Mouse (Mus musculus) lung, postnatal 0 days (tissue): ENCODE results near the gene Atl3. TPM values are rescaled to one million over a fixed set of nuclear protein-coding genes. Genes with fewer than 3 reads are reported as not detected.
A peak's percentile ranks its signal among the peaks of the same experiment; 100 is the strongest.

Experiments used
- ATAC-seq: fragments of 200-750 bp; cut with Nextera tagmentation; 2 replicates; pipeline ENCODE4 v1.8.0; 2017; ENCODE audit warnings: moderate library complexity
- DNase-seq: peaks from one replicate; pipeline ENCODE4 v3.0.0-alpha.2; 2016; ENCODE audit warnings: low spot score
- H3K27ac ChIP-seq: fragments of 300-500 bp; sonication (generic); 2 replicates; pipeline ENCODE4 v1.5.1; 2014; ENCODE audit warnings: antibody characterized with exemption, mild to moderate bottlenecking, low read length, mixed read lengths
- H3K27me3 ChIP-seq: fragments of 300-500 bp; sonication (generic); replicated peaks from 2 replicates; pipeline ENCODE4 v1.6.1; 2014; ENCODE audit warnings: low read length, mixed read lengths; ENCODE audit not compliant: insufficient read depth
- H3K36me3 ChIP-seq: fragments of 300-500 bp; sonication (generic); 2 replicates; pipeline ENCODE4 v1.6.1; 2014; ENCODE audit warnings: low read length, mixed read lengths; ENCODE audit not compliant: insufficient read depth
- H3K4me1 ChIP-seq: fragments of 300-500 bp; sonication (generic); 2 replicates; pipeline ENCODE4 v1.6.1; 2014; ENCODE audit warnings: antibody characterized with exemption, low read depth, low read length, mixed read lengths; ENCODE audit not compliant: insufficient read depth
- H3K4me2 ChIP-seq: fragments of 300-500 bp; sonication (generic); replicated peaks from 2 replicates; pipeline ENCODE4 v1.6.1; 2014; ENCODE audit warnings: low read depth, mild to moderate bottlenecking, low read length, moderate library complexity, mixed read lengths
- H3K4me3 ChIP-seq: fragments of 300-500 bp; sonication (generic); 2 replicates; pipeline ENCODE4 v1.5.1; 2014; ENCODE audit warnings: low read depth, low read length
- H3K9ac ChIP-seq: fragments of 300-500 bp; sonication (generic); replicated peaks from 2 replicates; pipeline ENCODE4 v1.6.1; 2014; ENCODE audit warnings: low read depth, mild to moderate bottlenecking
- H3K9me3 ChIP-seq: fragments of 300-500 bp; sonication (generic); 2 replicates; pipeline ENCODE4 v1.6.1; 2016; ENCODE audit warnings: low read length, mixed read lengths
- CTCF ChIP-seq: IDR thresholded peaks from 2 replicates; pipeline ENCODE4 v1.5.1; 2016; ENCODE audit warnings: antibody characterized with exemption, mild to moderate bottlenecking
- EP300 ChIP-seq: IDR thresholded peaks from 2 replicates; pipeline ENCODE4 v1.6.1; 2016; ENCODE audit warnings: antibody characterized with exemption, mild to moderate bottlenecking, control low read depth
- WGBS: fragments of 180-500 bp; shearing (Covaris S2); extraction: QIAGEN DNeasy Blood & Tissue Kit; methylation state at CpG from one replicate; pipeline ENCODE4 v1.1.7; 2014; 5-methylcytosine and 5-hydroxymethylcytosine counted together
- polyA plus RNA-seq: library from polyadenylated mRNA; unstranded; fragments of >200 nt; fragmentation: Nextera tagmentation; extraction: Ambion mirVana; gene quantifications from 2 replicates; pipeline ENCODE4 v1.2.1, GENCODE M21; 2015

The Atl3 gene
- polyA plus RNA-seq, 1 experiment from 2014 or later: 20.0 TPM

DNA sequence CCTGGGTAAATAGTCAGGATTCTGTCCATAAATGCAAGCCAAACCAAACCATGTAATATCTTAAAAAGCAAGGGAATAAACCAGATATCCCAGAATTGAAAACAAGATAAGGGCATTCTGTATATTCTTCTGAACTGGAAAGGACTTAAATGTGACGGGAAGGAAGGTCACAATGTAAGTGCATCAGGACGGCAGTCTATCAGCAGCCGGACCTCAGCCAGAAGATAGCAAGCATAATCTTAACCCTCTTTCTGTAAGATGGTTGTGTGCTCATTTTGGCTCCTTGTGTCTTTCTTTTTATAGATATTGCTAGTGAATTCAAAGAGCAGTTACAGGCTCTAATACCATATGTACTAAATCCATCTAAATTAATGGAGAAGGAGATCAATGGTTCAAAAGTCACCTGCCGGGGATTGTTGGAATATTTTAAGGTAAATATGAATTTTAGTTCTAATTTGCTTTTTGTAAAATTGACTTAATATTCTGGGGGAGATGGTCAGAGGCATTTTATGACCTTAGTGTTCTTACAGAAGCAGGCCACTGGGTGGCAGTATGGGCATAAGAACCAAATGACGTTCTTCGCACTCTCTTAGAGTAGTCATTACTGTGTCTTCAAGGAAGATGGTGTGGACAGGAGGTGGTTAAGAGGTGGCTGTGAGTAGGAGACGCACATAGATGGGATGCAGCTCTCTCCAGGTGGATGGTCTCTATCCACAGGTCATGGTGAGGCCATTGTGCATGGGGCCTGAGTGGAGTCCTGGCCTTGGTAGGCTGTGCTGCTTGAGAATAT lies 35.0 kb downstream of the Atl3 start:
- Histone ChIP-seq H3K9ac (no peak overlapping the region), H3K4me1 (no peaks in the 10 kb centered on the region), H3K27me3 (no peaks in the 10 kb centered on the region), H3K27ac (no peak overlapping the region), H3K4me3 (no peak overlapping the region), H3K4me2 (no peak overlapping the region), H3K36me3 (peaks cover 39% of the 10 kb centered on the region), H3K9me3 (no peaks in the 10 kb centered on the region)
- peak; percentile 74 for DNase-seq
- TF ChIP-seq CTCF: peak; percentile 86
- no peak for TF ChIP-seq EP300
- 51% methylated on average over 7 of the region's 7 CpGs for WGBS
- 0 out of 2 replicates have a peak, but pooled peaks have one; percentile 28 for ATAC-seq

DNA sequence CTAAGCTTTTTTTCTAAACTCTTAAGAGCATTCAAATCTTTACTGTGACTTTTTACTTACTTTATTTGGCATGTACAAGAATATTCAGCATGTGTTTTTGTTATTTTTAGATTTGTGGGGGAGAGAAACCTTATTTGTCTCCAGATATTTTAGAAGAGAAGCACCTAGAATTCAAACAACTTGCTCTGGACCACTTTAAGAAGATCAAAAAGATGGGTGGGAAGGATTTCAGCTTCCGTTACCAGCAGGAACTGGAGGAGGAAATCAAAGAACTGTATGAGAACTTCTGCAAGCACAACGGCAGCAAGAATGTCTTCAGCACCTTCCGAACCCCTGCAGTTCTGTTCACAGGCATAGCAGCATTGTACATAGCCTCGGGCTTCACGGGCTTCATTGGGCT lies 38.1 kb downstream of the Atl3 start:
- Histone ChIP-seq H3K4me3 (no peak overlapping the region), H3K27ac (no peak overlapping the region), H3K9ac (no peak overlapping the region), H3K9me3 (no peaks in the 10 kb centered on the region), H3K27me3 (no peaks in the 10 kb centered on the region), H3K36me3 (peaks cover 36% of the 10 kb centered on the region), H3K4me1 (no peaks in the 10 kb centered on the region), H3K4me2 (no peak overlapping the region)
- whole genome bisulfite sequencing: 90% methylated on average over 5 of the region's 5 CpGs
- TF ChIP-seq CTCF (no peak), EP300 (no peak)
- no peak for DNase-seq
- no peak for ATAC-seq

DNA sequence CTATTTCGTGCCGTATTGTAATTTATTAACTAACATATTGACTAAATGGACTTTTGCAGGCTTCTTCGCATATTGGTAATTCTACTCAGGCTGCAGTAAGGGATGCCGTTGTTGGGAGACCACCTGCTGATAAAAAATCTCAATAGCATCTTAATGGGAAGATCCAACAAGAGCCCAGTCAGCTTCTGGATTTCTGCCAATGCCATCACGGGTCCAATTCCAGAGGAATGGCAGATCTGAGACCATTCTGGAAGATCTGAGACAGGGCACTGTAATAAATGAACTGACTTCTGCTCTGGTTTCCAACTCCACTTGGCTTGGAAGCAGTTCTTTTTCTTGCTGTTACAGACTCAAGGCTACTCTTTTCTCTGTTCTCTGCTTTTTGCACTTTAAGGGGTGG lies 40.1 kb downstream of the Atl3 start:
- H3K27ac ChIP-seq: no peak overlapping the region
- ATAC-seq (no peak), DNase-seq (no peak)
- no peaks in the 10 kb centered on the region for H3K4me1 ChIP-seq
- no peak overlapping the region for H3K4me2 ChIP-seq
- H3K36me3 ChIP-seq: peaks cover 34% of the 10 kb centered on the region
- no peak overlapping the region for H3K4me3 ChIP-seq
- no peak overlapping the region for H3K9ac ChIP-seq
- H3K27me3 ChIP-seq: no peaks in the 10 kb centered on the region
- no peaks in the 10 kb centered on the region for H3K9me3 ChIP-seq
- WGBS: 77% methylated on average over 5 of the region's 5 CpGs
- TF ChIP-seq EP300 (no peak), CTCF (no peak)

DNA sequence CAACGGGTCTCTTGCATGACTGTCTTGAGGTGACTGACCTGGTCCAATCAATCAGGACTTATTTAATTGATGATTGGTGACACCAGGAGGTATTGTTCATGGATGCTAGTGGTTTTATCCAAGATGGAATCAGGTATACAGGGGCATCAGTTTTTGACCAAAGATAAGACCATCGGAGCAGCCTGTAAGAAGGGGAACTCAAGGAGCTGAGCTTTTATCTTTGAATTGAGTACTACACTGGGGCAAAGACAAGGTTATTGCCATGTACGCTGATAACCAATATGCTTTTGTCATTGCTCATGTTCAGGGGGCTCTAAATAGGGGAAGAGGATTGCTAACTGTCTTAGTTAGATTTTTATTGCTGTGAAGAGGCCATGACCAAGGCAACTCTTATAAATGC lies 55.1 kb downstream of the Atl3 start:
- Histone ChIP-seq H3K4me1 (peaks cover 4% of the 10 kb centered on the region; the same call in 1 of the 2 replicates), H3K27ac (no peak overlapping the region), H3K4me3 (no peak overlapping the region), H3K9ac (no peak overlapping the region), H3K9me3 (no peaks in the 10 kb centered on the region), H3K36me3 (no peaks in the 10 kb centered on the region), H3K4me2 (no peak overlapping the region), H3K27me3 (no peaks in the 10 kb centered on the region)
- ATAC-seq (no peak), DNase-seq (no peak)
- TF ChIP-seq EP300 (no peak), CTCF (no peak)
- WGBS: 92% methylated on average over 3 of the region's 3 CpGs

DNA sequence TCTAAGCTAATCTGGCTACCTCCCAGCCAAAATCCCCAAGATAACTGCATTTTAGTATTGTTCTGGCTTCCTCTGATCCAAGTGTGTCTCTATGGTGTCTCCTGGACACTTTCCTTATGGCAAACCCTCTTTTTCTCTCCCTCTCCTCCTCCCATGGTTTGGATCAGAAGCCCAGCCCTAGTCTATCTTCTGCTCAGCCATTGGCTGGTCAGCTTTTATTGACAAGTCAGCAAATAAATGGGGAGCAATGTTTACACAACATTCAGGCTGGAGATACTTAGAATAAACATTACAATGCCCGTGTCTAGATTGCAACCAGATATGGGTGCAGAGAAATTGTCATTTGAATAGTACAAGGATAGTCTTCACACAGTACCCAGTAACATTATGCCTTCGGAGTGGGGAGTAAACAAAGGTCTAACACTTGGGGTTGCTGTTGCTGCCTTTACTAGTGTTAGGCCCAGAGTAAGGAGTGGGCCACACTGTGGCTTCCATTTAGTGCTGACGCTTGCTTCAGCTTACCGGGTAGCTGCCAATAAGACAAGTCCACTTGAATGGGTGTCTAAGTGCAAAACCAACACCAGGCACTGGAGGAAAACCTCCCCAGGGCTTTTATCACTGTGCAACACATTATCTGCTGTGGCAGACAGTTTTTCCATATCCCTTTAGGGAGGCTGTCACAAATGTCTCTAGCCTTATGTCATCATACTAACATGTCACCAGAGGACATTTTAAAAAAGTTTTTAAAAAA lies 57.9 kb downstream of the Atl3 start:
- H3K9me3 ChIP-seq: no peaks in the 10 kb centered on the region
- WGBS: 31% methylated on average over 4 of the region's 4 CpGs
- DNase-seq (peak; percentile 58), ATAC-seq (peak; percentile 75)
- no peaks in the 10 kb centered on the region for H3K27me3 ChIP-seq
- H3K4me3 ChIP-seq: no peak overlapping the region
- no peaks in the 10 kb centered on the region for H3K36me3 ChIP-seq
- H3K27ac ChIP-seq: no peak overlapping the region
- H3K4me2 ChIP-seq: no peak overlapping the region
- no peak for TF ChIP-seq CTCF
- no peak for TF ChIP-seq EP300
- peaks cover 4% of the 10 kb centered on the region; the same call in 1 of the 2 replicates for H3K4me1 ChIP-seq
- H3K9ac ChIP-seq: no peak overlapping the region

DNA sequence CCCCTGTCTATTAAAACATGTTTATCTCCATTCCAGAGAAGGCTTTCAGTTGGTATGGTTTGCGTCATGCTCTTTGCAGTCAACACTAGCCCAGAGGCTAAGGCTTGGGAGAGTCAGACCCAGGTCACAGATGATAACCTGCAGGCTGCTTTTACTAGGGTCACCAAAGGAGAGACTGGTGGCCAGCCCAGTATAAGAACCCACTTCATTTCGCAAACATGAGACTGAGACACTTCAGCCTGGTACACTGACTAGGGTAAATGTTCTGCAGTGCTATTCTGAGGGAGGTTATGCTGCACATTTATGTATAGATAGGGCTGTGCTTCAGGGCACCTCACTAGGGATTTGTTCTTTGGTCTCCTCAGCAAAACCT lies 58.4 kb downstream of the Atl3 start:
- no peak for TF ChIP-seq CTCF
- TF ChIP-seq EP300: no peak
- no peak overlapping the region for H3K4me3 ChIP-seq
- no peaks in the 10 kb centered on the region for H3K9me3 ChIP-seq
- H3K27me3 ChIP-seq: no peaks in the 10 kb centered on the region
- no peaks in the 10 kb centered on the region for H3K36me3 ChIP-seq
- H3K9ac ChIP-seq: no peak overlapping the region
- peaks cover 4% of the 10 kb centered on the region; the same call in 1 of the 2 replicates for H3K4me1 ChIP-seq
- DNase-seq (no peak), ATAC-seq (peak; percentile 60)
- no peak overlapping the region for H3K4me2 ChIP-seq
- 31% methylated on average over 2 of the region's 2 CpGs for WGBS
- no peak overlapping the region for H3K27ac ChIP-seq
